Mouse (Mus musculus) gastrocnemius, postnatal 14 days (tissue): ENCODE data around the gene Zmynd8. TPM values are rescaled to one million over a fixed set of nuclear protein-coding genes. Genes with fewer than 3 reads are reported as not detected.

Experiments used
- DNase-seq: peaks from one replicate; pipeline ENCODE4 v3.0.0; 2021; ENCODE audit warnings: mixed read lengths
- intact Hi-C: fragments of 180-260 bp; cut with DNase I; formaldehyde crosslinking; loops from one replicate; pipeline ENCODE4 v1.15.1; 2025; ENCODE audit warnings: low total_unique reads
- total RNA-seq, 2 experiments: library from RNA; stranded (reverse); gene quantifications; 2 replicates each; pipeline ENCODE4 v1.2.3; 2021

The Zmynd8 gene
- total RNA-seq, 2 experiments from 2014 or later = 20.7 to 22.0 TPM

GRCm38 (mm10) chr2:165900351-165901126 lies 1.7 kb upstream of the Zmynd8 start:
- no peak for DNase-seq
- intact Hi-C loops = no loop called here

GRCm38 (mm10) chr2:165899923-165900322 lies 1.1 kb upstream of the Zmynd8 start:
- intact Hi-C loops = no loop called here
- no peak for DNase-seq

GRCm38 (mm10) chr2:165899474-165899873 lies 658 bp upstream of the Zmynd8 start:
- intact Hi-C loops = no loop called here
- DNase-seq = no peak

GRCm38 (mm10) chr2:165896171-165896570 lies 2.6 kb downstream of the Zmynd8 start:
- intact Hi-C loops = no loop called here
- DNase-seq = no peak

- intact Hi-C loops = no loop called here
- no peak for DNase-seq
Observed at GRCm38 (mm10) chr2:165895687-165896086, 3.1 kb downstream of the Zmynd8 start.

GRCm38 (mm10) chr2:165894533-165894932 lies 4.3 kb downstream of the Zmynd8 start:
- DNase-seq = no peak
- intact Hi-C loops = loop anchor here (5.0 kb wide), 1 partner anchor 42 kb away; no protein-coding TSS in a partner anchor

- no peak for DNase-seq
- intact Hi-C loops = loop anchor here (5.0 kb wide), 1 partner anchor 41 kb away; no protein-coding TSS in a partner anchor
Observed at GRCm38 (mm10) chr2:165893232-165893631, 5.6 kb downstream of the Zmynd8 start.

GRCm38 (mm10) chr2:165892626-165893025 lies 6.2 kb downstream of the Zmynd8 start:
- intact Hi-C loops = loop anchor here (5.0 kb wide), 1 partner anchor 40 kb away; no protein-coding TSS in a partner anchor
- DNase-seq = no peak

DNA sequence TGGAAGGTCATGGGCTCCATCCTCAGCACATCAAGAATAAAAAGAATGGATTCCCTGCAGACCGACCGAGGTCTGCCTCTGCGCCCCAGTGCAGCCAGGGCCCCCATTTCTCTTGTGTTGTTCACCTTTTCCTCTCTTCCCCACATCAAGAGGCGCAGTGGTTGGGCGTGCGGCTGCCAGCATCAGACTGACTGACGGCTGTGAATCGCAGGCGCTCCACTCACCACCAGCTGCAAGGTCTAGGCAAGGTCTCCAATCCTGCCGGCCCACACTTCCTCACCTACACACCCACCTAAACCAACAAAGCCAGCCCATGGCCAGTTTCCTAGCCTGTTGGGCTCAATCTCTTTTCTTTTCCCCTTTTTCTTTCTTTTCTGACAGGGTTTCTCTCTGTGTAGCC lies 8.4 kb downstream of the Zmynd8 start:
- intact Hi-C loops = loop anchor here (5.0 kb wide), 1 partner anchor 38 kb away; no protein-coding TSS in a partner anchor

DNA sequence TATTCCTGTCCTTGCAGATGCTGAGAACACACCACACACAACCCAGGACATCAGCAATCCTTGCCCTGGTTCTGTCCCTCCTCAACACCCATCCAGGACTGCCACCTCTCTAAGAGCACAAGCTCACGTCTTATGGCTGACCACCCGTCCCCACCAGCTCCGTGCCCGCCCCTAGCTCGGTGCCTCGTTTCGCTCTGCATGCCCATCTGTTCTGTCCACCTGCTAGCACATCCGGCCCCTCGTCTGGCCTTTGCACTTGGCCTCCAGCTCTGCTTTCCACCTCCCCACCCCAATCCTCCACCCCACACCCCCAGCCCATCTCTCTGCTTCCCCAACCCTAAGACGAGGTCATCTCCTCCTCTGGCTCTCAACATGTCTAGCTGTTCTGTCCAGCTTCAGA lies 8.9 kb downstream of the Zmynd8 start:
- DNase-seq = no peak
- intact Hi-C loops = loop anchor here (5.0 kb wide), 1 partner anchor 38 kb away; no protein-coding TSS in a partner anchor

More for the DNA sequence above, 8.4 kb downstream of the Zmynd8 start:
- no peak for DNase-seq

- no peak for DNase-seq
- intact Hi-C loops = no loop called here
Observed at GRCm38 (mm10) chr2:165889266-165889665, 9.6 kb downstream of the Zmynd8 start.

DNA sequence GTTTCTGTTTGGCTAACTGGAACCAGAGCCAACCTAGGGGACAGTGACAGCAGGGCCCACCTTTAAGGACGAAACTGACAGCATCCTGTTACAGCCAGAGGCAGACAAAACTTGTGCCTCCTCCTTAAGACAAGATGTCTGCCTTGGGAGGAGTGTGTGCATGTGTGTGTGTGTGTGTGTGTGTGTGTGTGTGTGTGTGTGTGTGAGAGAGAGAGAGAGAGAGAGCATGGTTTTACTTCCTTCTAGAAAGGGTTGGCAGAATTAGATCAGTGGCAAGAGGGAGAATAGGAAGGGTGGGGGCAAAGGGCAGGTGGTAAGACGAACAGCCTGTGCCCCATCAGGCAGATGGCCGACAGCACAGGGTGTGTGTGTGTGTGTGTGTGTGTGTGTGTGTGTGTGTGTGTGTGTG lies 10.0 kb downstream of the Zmynd8 start:
- no peak for DNase-seq
- intact Hi-C loops = no loop called here

DNA sequence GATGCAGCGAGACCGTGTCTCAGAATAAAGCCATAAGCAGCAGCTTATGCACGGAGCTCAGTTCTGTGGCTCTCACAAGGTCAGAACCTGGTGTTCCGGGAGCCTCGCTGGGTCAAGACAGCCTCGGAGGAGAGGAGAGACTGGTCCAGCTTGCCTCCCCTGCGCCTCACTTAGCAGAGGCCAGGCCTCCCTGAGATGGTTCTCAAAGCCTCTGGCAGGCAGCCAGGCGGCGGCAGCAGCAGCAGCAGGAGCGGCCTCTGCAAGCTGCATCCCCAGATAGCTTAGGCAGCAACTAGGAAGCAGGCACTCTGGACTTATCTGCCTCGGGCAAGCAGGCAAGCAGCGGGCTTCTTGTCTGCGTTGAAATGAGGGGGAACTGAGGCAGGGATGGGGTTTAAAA lies 10.4 kb downstream of the Zmynd8 start:
- intact Hi-C loops = no loop called here
- peak; percentile 80 for DNase-seq

DNA sequence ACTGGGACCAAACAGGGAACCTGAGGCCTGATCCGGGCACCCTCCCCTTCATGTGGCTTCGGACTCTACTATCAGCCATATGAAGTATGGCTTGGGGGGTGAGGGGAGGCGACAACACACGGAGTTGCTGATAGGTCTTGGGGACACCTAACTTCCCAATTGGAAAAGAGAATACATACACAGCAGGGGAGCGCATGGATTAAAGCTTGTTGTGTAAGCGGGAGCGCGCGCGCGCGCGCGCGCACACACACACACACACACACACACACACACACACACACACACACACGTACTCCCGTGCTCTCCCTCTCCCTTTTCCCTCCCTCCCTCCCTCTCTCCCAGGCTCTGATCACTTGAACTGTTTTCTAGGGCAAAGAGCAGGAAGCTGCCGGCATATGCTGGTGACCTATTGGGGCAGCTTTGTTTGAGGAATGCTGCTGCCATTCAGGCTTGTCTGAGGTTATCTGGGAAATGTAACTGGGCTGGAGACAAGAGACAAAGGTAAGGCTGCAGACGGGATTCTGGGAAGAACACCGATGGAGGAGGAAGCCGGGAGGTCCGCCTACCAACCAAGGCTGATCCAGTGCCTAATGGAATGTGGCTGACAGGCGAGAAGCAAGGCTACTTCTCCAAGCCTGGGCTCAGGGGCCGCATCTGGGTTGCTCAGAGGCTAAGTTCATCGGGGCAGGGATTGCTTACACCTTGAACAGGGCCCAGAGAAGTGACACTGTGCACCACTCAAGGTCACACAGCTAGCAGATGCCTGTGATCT lies 11.8 kb downstream of the Zmynd8 start:
- no peak for DNase-seq
- intact Hi-C loops = no loop called here

DNA sequence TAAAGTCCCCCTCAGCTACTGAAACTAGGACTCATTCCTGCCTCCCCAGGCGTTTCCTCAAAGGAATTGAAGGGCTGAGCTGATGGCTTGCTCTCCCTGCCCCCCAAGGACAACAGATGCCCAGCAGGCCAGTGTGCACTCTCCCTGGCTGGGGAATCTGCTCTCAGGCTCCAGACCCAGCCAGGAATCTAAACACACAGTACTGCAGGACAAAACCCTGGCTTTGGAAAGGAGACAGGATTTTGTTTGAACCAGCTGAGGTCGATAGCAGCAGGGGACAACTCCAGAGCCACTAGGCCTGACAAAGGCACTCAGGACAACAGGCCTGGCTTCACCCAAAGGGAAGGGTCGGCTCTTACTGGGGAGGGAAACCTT lies 12.3 kb downstream of the Zmynd8 start:
- peak; percentile 50 for DNase-seq

GRCm38 (mm10) chr2:165885951-165886320 lies 12.9 kb downstream of the Zmynd8 start:
- no peak for DNase-seq
- intact Hi-C loops = no loop called here

More for the DNA sequence above, 12.3 kb downstream of the Zmynd8 start:
- intact Hi-C loops = no loop called here

- intact Hi-C loops = no loop called here
- peak; percentile 68 for DNase-seq
Observed at GRCm38 (mm10) chr2:165885225-165885950, 13.4 kb downstream of the Zmynd8 start.

GRCm38 (mm10) chr2:165884577-165885224 lies 14.1 kb downstream of the Zmynd8 start:
- peak; percentile 81 for DNase-seq
- intact Hi-C loops = no loop called here

GRCm38 (mm10) chr2:165883846-165884576 lies 14.8 kb downstream of the Zmynd8 start:
- peak; percentile 21 for DNase-seq
- intact Hi-C loops = no loop called here
